Mouse (Mus musculus) liver, postnatal 0 days (tissue): ENCODE measurements around the gene Las1l. TPM values are rescaled to one million over a fixed set of nuclear protein-coding genes. Genes with fewer than 3 reads are reported as not detected.

Experiments
- ATAC-seq: fragments of 200-750 bp; cut with Nextera tagmentation; 2 replicates; pipeline ENCODE4 v1.8.0; 2017; ENCODE audit warnings: mild to moderate bottlenecking, moderate library complexity
- DNase-seq: peaks from one replicate; pipeline ENCODE4 v3.0.0-alpha.2; 2016
- H3K27ac ChIP-seq: fragments of 300-500 bp; sonication (generic); 2 replicates; pipeline ENCODE4 v1.5.1; 2014; ENCODE audit warnings: antibody characterized with exemption, moderate library complexity, mild to moderate bottlenecking, low read depth
- H3K27me3 ChIP-seq: fragments of 300-500 bp; sonication (generic); 2 replicates; pipeline ENCODE4 v1.6.1; 2014; ENCODE audit warnings: low read length, control low read depth, mixed read lengths; ENCODE audit not compliant: insufficient read depth
- H3K36me3 ChIP-seq: fragments of 300-500 bp; sonication (generic); replicated peaks from 2 replicates; pipeline ENCODE4 v1.6.1; 2014; ENCODE audit warnings: mild to moderate bottlenecking, control low read depth, low read length, moderate library complexity, mixed read lengths; ENCODE audit not compliant: insufficient read depth
- H3K4me1 ChIP-seq: fragments of 300-500 bp; sonication (generic); 2 replicates; pipeline ENCODE4 v1.6.1; 2014; ENCODE audit warnings: antibody characterized with exemption, mild to moderate bottlenecking, control low read depth; ENCODE audit not compliant: insufficient read depth
- H3K4me2 ChIP-seq: fragments of 300-500 bp; sonication (generic); 2 replicates; pipeline ENCODE4 v1.6.1; 2014; ENCODE audit warnings: low read depth, mild to moderate bottlenecking, low read length, moderate library complexity, mixed read lengths
- H3K4me3 ChIP-seq: fragments of 300-500 bp; sonication (generic); 2 replicates; pipeline ENCODE4 v1.5.1; 2014; ENCODE audit warnings: low read depth, low read length
- H3K9ac ChIP-seq: fragments of 300-500 bp; sonication (generic); replicated peaks from 2 replicates; pipeline ENCODE4 v1.6.1; 2014; ENCODE audit warnings: mild to moderate bottlenecking, moderate library complexity
- H3K9me3 ChIP-seq: fragments of 300-500 bp; sonication (generic); 2 replicates; pipeline ENCODE4 v1.6.1; 2016; ENCODE audit warnings: mild to moderate bottlenecking, control low read depth, low read length, mixed read lengths
- CTCF ChIP-seq: sonication (generic); IDR thresholded peaks from 2 replicates; pipeline ENCODE4 v1.5.1; 2016; ENCODE audit warnings: antibody characterized with exemption, low read depth
- EP300 ChIP-seq: IDR thresholded peaks from 2 replicates; pipeline ENCODE4 v1.6.1; 2016; ENCODE audit warnings: antibody characterized with exemption, low read depth, mild to moderate bottlenecking
- WGBS: fragments of 180-500 bp; shearing (Covaris S2); extraction: QIAGEN DNeasy Blood & Tissue Kit; methylation state at CpG from one replicate; pipeline ENCODE4 v1.1.7; 2014; ENCODE audit not compliant: insufficient replicate concordance; 5-methylcytosine and 5-hydroxymethylcytosine counted together
- polyA plus RNA-seq: library from polyadenylated mRNA; unstranded; fragments of >200 nt; fragmentation: Nextera tagmentation; extraction: Ambion mirVana; gene quantifications from 2 replicates; pipeline ENCODE4 v1.2.1, GENCODE M21; 2015

Las1l gene
- polyA plus RNA-seq, result 19.5 and 20.1 TPM in 2 replicates

DNA sequence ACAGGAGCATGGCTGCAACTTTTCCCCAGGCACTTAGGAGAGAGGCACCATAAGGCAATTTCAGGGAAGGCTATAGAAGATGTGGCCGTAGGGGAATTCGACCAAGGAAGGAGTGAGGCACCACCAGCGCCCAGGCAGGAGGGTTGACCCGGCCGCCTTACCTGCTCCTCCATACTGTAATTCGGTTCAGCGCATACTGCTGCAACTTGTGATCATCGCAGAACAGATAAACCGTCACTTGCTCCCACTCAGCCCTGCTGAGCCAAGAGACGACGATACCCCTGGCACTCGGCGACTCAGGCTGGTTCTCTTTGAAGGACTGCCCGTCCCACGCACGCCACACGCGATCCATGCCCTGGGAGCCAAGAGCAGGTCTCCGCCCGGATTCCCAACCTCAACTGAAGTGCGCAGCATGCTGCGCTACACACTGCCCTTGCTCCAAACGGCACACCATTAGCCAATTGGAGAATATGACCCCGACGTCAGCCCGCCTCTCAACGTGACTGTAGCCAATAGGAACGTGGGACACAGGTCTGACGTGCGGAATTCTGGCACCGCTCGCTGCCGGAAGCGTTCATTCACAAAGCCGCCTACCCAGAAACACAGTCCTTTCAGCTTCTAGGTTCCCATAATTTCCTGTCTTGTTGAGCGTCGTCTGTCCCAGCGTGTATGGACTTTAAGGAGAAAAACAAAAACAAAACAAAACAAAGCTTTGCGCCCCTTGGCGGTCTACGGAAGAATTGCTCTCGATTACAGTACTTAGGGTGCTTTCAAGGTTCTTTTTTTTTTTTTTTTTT is at the start of gene Las1l:
TSS of gene Las1l (minus strand) at position 466 of the 797 bp plus-strand sequence.
- ATAC-seq, result peak; percentile 100
- H3K4me3 ChIP-seq, result peak within 1 kb of the TSS; percentile 64
- peak; percentile 89 for DNase-seq
- H3K27me3 ChIP-seq, result no peaks in the 10 kb centered on the region
- H3K27ac ChIP-seq, result peak within 1 kb of the TSS; percentile 51
- 18% methylated on average over 42 of the region's 42 CpGs for WGBS
- no peaks in the 10 kb centered on the region; the same call in 1 of the 2 replicates for H3K4me1 ChIP-seq
- peak; percentile 34; the same call in 1 of the 2 replicates for TF ChIP-seq CTCF
- TF ChIP-seq EP300, result no peak
- H3K9ac ChIP-seq, result peak within 1 kb of the TSS; percentile 65
- H3K36me3 ChIP-seq, result no peaks in the 10 kb centered on the region; the same call in 1 of the 2 replicates
- peak within 1 kb of the TSS; percentile 82 for H3K4me2 ChIP-seq
- no peaks in the 10 kb centered on the region for H3K9me3 ChIP-seq

GRCm38 (mm10) chrX:96006395-96006794 is 49.6 kb upstream of the Las1l start:
- Histone ChIP-seq H3K4me2 (no peak overlapping the region), H3K9ac (no peak overlapping the region), H3K36me3 (no peaks in the 10 kb centered on the region), H3K4me1 (no peaks in the 10 kb centered on the region), H3K9me3 (no peaks in the 10 kb centered on the region), H3K27ac (no peak overlapping the region), H3K27me3 (no peaks in the 10 kb centered on the region), H3K4me3 (no peak overlapping the region)
- WGBS, result 63% methylated on average over 6 of the region's 6 CpGs
- DNase-seq (no peak), ATAC-seq (no peak)
- TF ChIP-seq CTCF (peak; percentile 44), EP300 (no peak)

DNA sequence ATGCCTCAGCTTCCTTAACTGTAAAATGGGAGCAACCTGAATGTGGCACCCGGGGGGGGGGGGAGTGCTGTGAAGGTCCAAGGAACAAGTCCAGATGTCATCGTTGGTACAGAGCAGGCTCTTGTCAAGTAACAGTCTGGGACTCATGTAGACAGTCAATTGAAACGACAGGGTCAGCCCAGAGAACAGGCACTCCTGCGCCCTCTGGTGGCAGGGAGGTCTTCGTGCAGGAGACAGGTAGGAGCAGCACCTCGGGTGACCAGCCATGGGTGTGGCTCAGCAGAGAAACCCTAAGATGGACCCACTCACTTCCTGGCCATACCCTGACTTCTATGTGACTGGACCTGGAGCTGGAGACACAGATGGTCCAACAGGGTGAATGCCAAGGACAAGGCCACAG is 42.8 kb upstream of the Las1l start:
- H3K4me2 ChIP-seq, result no peak overlapping the region
- peak; percentile 43 for DNase-seq
- 66% methylated on average over 6 of the region's 6 CpGs for WGBS
- no peak overlapping the region for H3K9ac ChIP-seq
- H3K27ac ChIP-seq, result no peak overlapping the region
- no peak overlapping the region for H3K4me3 ChIP-seq
- no peak for ATAC-seq
- no peaks in the 10 kb centered on the region for H3K9me3 ChIP-seq
- no peaks in the 10 kb centered on the region for H3K27me3 ChIP-seq
- no peak for TF ChIP-seq EP300
- peak; percentile 64 for TF ChIP-seq CTCF
- H3K36me3 ChIP-seq, result no peaks in the 10 kb centered on the region
- H3K4me1 ChIP-seq, result no peaks in the 10 kb centered on the region

- Histone ChIP-seq H3K36me3 (no peaks in the 10 kb centered on the region), H3K4me2 (no peak overlapping the region), H3K9ac (no peak overlapping the region), H3K27ac (no peak overlapping the region), H3K4me3 (no peak overlapping the region), H3K9me3 (no peaks in the 10 kb centered on the region), H3K27me3 (no peaks in the 10 kb centered on the region), H3K4me1 (no peaks in the 10 kb centered on the region)
- no peak for TF ChIP-seq CTCF
- TF ChIP-seq EP300, result no peak
- DNase-seq, result no peak
- no peak for ATAC-seq
- 33% methylated on average over 3 of the region's 3 CpGs for WGBS
Measured at GRCm38 (mm10) chrX:95993206-95993605, 36.4 kb upstream of the Las1l start.

- H3K4me3 ChIP-seq, result no peak overlapping the region
- peak overlapping the region; percentile 30 for H3K4me2 ChIP-seq
- no peaks in the 10 kb centered on the region for H3K9me3 ChIP-seq
- DNase-seq (no peak), ATAC-seq (no peak)
- no peaks in the 10 kb centered on the region for H3K36me3 ChIP-seq
- TF ChIP-seq CTCF (no peak), EP300 (no peak)
- H3K27me3 ChIP-seq, result 0 out of 2 replicates have a peak, but pooled peaks cover 2% of the 10 kb centered on the region
- H3K4me1 ChIP-seq, result 0 out of 2 replicates have a peak, but pooled peaks cover 2% of the 10 kb centered on the region
- no peak overlapping the region for H3K9ac ChIP-seq
- WGBS, result 81% methylated on average over 9 of the region's 9 CpGs
- no peak overlapping the region for H3K27ac ChIP-seq
Measured at GRCm38 (mm10) chrX:95969936-95970335, 13.2 kb upstream of the Las1l start.

DNA sequence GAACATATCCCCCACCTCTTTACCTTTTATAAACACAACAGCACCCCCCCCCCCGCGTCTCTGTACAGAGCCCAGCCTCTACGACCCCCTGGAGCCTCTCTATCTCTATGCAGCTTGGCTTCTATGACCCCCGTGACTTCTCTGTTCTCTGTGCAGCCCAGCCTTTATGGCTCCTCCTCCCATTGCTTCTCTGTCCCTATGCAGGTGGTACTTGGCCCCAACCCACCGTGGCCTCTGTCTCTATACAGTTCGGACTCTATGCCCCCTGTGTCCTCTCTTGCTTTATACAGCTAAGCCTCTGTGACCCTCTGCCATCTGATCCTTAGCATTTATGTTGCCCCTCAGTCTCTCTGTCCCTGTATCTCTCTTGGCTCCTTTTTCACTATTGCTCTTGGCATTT is 12.4 kb upstream of the Las1l start:
- DNase-seq (no peak), ATAC-seq (no peak)
- 46% methylated on average over 6 of the region's 6 CpGs for WGBS
- Histone ChIP-seq H3K9me3 (no peaks in the 10 kb centered on the region), H3K27ac (no peak overlapping the region), H3K4me2 (peak overlapping the region; percentile 81), H3K36me3 (no peaks in the 10 kb centered on the region), H3K4me3 (no peak overlapping the region), H3K27me3 (0 out of 2 replicates have a peak, but pooled peaks cover 2% of the 10 kb centered on the region), H3K4me1 (0 out of 2 replicates have a peak, but pooled peaks cover 2% of the 10 kb centered on the region), H3K9ac (no peak overlapping the region)
- TF ChIP-seq EP300 (no peak), CTCF (no peak)
